Mouse (Mus musculus) adrenal gland, postnatal 4 days (tissue): ENCODE measurements at regions not wholly inside any gene's neighbourhood (a gene's known extent, or its start where the extent isn't known, plus 50 kb on each side); places are given as distances from the start of the nearest gene placed in this dataset.
"Not testable (repeated sequence)": the region's sequence is repeated elsewhere in the genome, so short reads cannot be mapped to it uniquely, and the experiment has no call there.

Source experiments
- DNase-seq, 2 experiments: peaks; one replicate each; pipeline ENCODE4 v3.0.0; 2021 to 2022; ENCODE audit warnings: low spot score in 2 of 2, mixed read lengths in 2 of 2

- no peak for DNase-seq
These were observed 52.1 kb upstream of the Map3k1 start for GRCm38 (mm10) chr13:111860931-111861330.

DNA sequence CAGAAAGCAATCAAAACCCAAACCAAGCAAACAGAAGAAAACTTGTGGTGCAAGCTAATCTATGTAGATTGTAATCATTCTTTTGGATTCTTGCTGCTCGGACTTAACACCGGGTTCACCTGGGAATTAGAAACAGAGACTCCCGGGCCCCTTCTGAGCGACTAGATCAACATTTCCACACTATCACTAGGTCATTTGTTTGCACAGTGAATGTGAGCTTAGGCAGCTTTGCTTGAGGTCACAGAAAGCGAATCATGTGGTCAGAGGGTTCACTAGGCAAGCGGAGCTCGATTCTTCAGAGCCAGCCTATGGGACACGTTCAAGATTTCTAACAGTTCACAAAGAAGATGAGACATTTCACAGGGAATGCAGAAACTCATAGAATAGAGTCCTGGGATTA is 53.5 kb upstream of the Map3k1 start:
- no peak for DNase-seq

GRCm38 (mm10) chr13:111865956-111866355 is 57.2 kb upstream of the Map3k1 start:
- no peak for DNase-seq

DNA sequence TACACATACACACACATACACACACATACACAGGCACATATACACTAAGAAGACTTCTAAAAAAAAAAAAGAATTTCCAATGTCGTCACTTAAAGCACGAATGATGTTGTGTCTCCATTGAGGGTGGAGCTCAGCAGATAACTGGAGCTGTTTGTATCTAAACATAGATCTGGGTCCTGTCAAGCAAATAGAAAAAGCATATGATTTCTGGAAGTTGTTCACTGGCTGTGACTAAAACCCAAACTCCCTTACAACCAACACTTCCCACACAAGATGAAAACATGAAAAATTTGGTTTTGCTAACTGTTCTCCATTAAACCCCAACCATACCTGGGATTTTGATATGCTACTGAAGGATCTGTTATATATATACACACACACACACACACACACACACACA is 58.5 kb upstream of the Map3k1 start:
- no peak for DNase-seq

DNA sequence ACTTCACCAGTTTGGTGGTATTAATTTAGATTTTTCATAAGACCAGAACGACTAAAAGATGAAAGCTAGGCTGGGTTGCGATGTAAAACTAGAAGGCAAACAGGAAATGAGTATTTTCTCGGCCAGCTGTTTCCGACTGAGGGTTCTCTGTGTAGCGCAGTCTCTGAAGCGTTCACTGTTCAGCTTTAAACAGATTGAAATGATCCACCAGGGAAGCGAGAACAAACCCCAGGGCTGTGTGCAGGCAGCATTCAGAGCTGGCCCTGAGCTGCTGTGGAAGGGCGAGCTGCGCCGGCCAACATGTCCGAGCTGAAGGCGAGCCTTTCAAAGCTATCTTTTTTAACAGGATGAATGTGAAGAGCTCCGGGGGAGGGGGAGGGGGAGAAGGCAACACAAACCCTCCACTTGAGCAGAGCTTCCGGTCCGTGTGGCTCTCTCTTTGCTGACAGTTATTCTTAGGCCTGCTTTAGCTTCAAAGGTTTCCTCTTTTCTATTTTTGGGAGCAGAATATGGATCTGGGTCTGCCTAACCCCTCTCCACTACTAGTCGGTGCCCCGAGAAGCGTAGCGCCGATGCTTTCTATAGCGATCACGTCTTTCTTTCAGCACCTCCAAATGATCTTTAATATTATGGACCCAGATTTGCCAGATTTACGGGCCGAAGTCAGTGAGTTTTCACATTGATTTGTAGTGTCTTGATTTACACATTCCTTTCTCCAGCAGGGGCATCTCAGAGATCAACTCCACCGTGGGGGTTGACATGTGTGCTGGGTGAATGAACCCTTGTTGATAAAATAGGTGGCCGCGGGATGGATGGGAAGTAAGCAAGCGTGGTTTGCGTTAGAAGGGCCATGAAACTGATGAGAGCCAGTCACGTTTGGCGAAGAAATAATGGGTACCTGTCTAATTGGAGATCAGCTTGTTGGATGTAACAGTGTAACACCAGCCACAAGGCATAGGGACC is 59.3 kb upstream of the Map3k1 start:
- DNase-seq, result peak in 1 of 2 experiments; percentile 17

- no peak for DNase-seq
These were observed 60.2 kb upstream of the Map3k1 start for GRCm38 (mm10) chr13:111868947-111869346.

- DNase-seq, result no peak
These were observed 61.1 kb upstream of the Map3k1 start for GRCm38 (mm10) chr13:111869771-111870437.

DNA sequence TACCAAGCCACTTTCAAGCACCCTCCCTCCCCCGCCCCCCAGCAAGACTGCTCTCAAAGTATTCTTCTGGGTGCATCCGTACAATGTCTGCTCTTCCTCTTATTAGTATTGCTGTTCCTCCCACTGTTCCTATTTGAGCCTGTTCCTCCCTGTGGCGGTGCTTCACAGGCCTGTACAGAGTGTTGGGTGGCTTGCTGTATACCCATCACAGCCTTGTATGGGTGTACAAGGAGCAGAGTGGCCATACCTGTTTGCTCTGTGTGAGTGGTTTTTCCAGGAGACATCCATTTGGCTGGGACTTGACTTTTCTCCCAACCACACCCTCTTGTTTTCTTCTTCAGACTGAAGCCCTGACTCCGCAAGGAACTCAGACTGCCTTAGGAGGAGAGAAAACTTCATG is 61.7 kb upstream of the Map3k1 start:
- no peak for DNase-seq

DNA sequence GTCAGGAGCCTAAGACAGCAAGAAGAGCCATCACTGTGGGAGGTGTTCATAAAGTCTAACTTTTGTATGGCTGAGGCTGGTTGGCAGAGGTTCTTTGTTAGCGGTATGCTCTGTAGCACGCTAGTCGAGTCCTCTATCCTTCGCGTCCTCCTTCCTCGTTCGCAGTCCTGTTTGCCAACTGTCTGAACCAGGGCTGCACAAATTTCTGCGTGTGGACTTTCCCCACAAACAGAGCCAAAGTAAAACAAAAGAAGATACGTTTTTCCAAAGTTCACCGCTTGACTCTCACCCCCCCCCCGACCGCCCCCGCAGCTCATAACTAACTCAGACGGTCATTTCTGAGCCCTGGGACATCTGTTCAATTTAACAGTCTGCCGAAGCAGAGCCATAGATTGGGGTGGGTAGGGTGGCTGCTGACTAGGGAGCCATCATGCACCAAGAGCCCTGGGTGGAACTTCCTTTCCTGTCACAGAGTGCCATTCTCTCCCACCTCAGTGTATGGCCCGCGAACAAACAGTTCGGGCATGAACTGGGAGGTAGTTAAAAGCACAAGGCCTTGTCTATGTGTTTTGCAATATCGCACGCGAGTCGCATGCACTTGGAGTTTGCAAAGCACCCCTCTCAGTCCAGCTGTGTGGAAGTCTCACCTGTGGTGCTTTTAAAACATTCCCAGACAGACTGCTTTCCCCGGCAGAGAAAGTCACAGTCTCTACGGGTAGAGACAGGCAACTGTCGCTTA is 63.0 kb upstream of the Map3k1 start:
- no peak for DNase-seq

DNA sequence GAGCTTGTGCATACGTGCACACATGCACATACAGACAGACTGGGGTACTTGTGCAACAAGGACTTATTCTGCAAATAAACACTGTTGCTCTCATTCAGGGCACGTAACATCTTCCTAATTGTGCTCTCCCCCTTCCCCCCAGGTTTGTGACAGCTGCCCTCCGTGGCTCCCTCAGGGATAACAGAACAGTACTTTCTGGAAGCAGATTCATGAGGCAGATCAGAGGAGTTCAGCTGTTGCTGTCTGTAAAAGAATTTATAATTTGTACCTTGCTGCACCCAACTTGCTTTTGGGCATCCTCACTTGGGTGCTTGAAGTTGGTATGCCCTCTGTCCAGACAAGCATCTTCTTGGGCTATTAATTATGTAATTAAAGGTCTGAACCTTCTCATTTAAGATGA is 65.5 kb upstream of the Map3k1 start:
- DNase-seq, result no peak

DNA sequence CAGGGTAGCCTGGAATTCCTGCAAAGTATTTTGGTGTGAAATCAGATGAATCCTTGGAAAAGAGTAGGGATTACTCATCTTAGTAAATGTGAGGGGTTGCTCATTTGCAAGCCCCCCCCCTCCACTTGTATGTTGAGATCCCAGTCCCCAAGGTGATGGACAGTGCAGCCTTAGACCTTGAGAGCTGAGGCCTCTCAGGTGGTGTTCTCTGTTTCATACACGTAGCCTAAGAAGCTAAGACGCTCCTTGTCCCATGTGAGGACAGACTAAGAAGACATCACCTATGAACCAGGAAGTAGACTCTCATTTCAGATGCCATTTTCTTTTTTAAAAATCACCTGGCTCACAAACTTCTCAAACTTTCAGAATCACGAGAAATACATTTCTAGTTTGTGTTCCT is 67.6 kb upstream of the Map3k1 start:
- no peak for DNase-seq

GRCm38 (mm10) chr13:111876847-111877246 is 68.1 kb upstream of the Map3k1 start:
- DNase-seq, result no peak

DNA sequence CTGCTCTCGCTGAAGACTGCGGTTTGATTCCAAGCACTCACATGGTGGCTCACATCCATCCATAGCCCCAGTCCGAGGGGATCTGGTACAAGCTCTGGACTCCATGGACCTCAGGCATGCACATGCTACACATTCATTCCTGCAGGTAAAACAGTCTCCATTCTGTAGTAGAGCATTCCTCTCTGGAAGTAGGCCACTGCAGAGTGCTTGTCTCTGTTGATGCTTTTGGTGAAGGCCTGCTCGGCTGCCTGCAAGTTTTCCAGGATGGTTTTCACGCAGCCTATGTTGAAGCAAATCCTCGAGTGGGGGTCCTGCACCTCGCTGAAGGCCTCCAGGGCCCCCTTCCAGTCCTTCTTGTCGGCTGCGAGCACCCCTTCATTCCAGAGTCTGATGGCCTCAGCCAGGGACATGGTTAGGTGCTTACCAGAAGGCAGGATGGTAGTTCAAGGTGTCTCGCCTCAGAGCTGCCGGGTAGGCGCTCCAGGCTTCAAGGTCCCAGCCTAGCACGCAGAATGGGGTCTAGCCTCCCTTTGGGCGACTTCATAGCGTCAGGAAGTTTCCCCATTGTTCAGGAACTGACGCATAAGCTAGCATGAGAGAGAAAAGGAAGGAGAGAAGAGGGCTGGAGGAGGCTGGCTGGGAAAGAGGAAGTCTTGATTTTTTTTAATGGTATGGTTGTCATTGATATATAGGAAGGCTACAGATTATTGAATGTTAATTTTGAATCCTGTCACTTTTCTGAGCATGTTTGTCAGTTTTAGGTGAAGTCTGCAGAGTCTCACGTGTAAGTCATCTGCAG is 75.2 kb upstream of the Map3k1 start:
- not testable (repeated sequence) for DNase-seq

GRCm38 (mm10) chr13:111890792-111891191 is 82.0 kb upstream of the Map3k1 start:
- no peak for DNase-seq

- no peak for DNase-seq
These were observed 83.3 kb upstream of the Map3k1 start for GRCm38 (mm10) chr13:111892141-111892540.

- DNase-seq, result no peak
These were observed 84.5 kb upstream of the Map3k1 start for GRCm38 (mm10) chr13:111893221-111893713.

- DNase-seq, result no peak
These were observed 86.1 kb upstream of the Map3k1 start for GRCm38 (mm10) chr13:111894804-111895478.

DNA sequence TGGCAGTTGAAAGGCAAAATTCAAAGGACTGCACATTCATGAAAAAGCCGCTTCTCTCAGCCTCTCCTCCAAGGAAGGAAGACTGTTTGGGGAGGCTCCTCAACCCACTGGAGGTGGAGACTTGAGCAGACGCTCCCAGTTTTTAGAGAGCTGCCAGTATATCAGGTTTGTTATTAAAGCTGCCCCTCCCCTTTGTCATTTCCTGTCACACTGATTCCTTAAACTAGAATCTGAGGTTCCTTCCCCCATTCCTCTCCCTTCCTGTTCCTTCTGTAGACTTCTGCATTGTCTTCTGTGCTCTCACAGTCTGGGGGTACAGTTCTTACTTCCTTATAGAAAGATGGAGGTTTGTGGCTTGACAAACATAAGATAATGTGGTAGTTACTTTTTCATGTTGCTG is 87.5 kb upstream of the Map3k1 start:
- no peak for DNase-seq

- no peak for DNase-seq
These were observed 94.6 kb upstream of the Map3k1 start for GRCm38 (mm10) chr13:111903361-111903760.

DNA sequence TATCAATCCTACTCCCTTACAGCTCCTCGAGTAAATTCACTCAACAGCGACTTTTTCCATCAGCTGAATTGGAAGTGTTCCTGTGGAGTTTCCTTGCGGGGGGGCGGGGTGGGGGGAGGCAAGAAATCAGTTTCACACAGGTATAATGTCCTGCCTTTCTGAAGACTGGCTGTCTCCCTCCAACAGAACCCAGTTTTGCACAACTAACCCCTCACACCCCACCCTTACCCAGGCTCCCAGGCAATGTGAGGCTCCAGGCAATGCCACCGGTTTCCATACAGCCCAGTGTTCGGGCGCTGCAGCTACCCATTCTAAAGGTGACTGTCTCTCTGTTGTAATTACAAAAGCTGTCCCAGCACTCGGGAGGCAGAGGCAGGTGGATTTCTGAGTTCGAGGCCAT is 95.1 kb upstream of the Map3k1 start:
- DNase-seq, result no peak
